Mouse (Mus musculus) heart, embryonic 14.5 days (tissue): ENCODE measurements around the gene Syde2. TPM values are rescaled to one million over a fixed set of nuclear protein-coding genes. Genes with fewer than 3 reads are reported as not detected.

Source experiments
- ATAC-seq: fragments of 200-750 bp; cut with Nextera tagmentation; 2 replicates; pipeline ENCODE4 v1.8.0; 2017; ENCODE audit warnings: low read depth, moderate TSS enrichment; ENCODE audit not compliant: insufficient number of reproducible peaks, insufficient read depth, low FRiP score
- H3K27ac ChIP-seq, 2 experiments: fragments of 200-500 bp in 1 of 2; fragments of 300-500 bp in 1 of 2; sonication (generic) in 1 of 2; replicated peaks in 1 of 2; 2 replicates each; pipeline ENCODE4 v1.5.1; 2012 to 2014; ENCODE audit warnings: low read depth in 2 of 2, low read length in 2 of 2, control low read depth in 1 of 2, mild to moderate bottlenecking in 1 of 2, mixed read lengths in 1 of 2; ENCODE audit not compliant: control insufficient read depth in 1 of 2, insufficient read depth in 1 of 2
- H3K27me3 ChIP-seq: fragments of 300-500 bp; sonication (generic); 2 replicates; pipeline ENCODE4 v1.6.1; 2014; ENCODE audit warnings: mild to moderate bottlenecking, low read length, control low read depth; ENCODE audit not compliant: control insufficient read depth, insufficient read depth
- H3K36me3 ChIP-seq: fragments of 300-500 bp; sonication (generic); 2 replicates; pipeline ENCODE4 v1.6.1; 2014; ENCODE audit warnings: mild to moderate bottlenecking, control low read depth, low read length, mixed read lengths; ENCODE audit not compliant: control insufficient read depth, insufficient read depth
- H3K4me1 ChIP-seq, 2 experiments: fragments of 200-500 bp in 1 of 2; fragments of 300-500 bp in 1 of 2; sonication (generic) in 1 of 2; 2 replicates each; pipeline ENCODE4 v1.6.1; 2012 to 2014; ENCODE audit warnings: low read length in 2 of 2, control low read depth in 1 of 2, mixed read lengths in 1 of 2; ENCODE audit not compliant: control insufficient read depth in 2 of 2, insufficient read depth in 2 of 2
- H3K4me2 ChIP-seq: fragments of 300-500 bp; sonication (generic); 2 replicates; pipeline ENCODE4 v1.6.1; 2014; ENCODE audit warnings: mild to moderate bottlenecking, low read length
- H3K4me3 ChIP-seq, 2 experiments: fragments of 200-500 bp in 1 of 2; fragments of 300-500 bp in 1 of 2; sonication (generic) in 1 of 2; 2 replicates each; pipeline ENCODE4 v1.5.1; 2012 to 2014; ENCODE audit warnings: low read length in 2 of 2, mild to moderate bottlenecking in 2 of 2, control low read depth in 1 of 2, low read depth in 1 of 2, moderate library complexity in 1 of 2; ENCODE audit not compliant: control insufficient read depth in 1 of 2, insufficient read depth in 1 of 2
- H3K9ac ChIP-seq: fragments of 300-500 bp; sonication (generic); 2 replicates; pipeline ENCODE4 v1.6.1; 2014; ENCODE audit warnings: mild to moderate bottlenecking, low read length
- H3K9me3 ChIP-seq: fragments of 300-500 bp; sonication (generic); 2 replicates; pipeline ENCODE4 v1.6.1; 2016; ENCODE audit warnings: low read length, control low read depth; ENCODE audit not compliant: control insufficient read depth
- WGBS: fragments of 180-500 bp; shearing (Covaris S2); extraction: QIAGEN DNeasy Blood & Tissue Kit; methylation state at CpG from one replicate; pipeline ENCODE4 v1.1.7; 2014; 5-methylcytosine and 5-hydroxymethylcytosine counted together
- polyA plus RNA-seq: library from polyadenylated mRNA; unstranded; fragments of >200 nt; fragmentation: Nextera tagmentation; extraction: Ambion mirVana; gene quantifications from 2 replicates; pipeline ENCODE4 v1.2.1, GENCODE M21; 2014

The Syde2 gene
- polyA plus RNA-seq, 1 experiment from 2014 or later = 12.7 TPM

DNA sequence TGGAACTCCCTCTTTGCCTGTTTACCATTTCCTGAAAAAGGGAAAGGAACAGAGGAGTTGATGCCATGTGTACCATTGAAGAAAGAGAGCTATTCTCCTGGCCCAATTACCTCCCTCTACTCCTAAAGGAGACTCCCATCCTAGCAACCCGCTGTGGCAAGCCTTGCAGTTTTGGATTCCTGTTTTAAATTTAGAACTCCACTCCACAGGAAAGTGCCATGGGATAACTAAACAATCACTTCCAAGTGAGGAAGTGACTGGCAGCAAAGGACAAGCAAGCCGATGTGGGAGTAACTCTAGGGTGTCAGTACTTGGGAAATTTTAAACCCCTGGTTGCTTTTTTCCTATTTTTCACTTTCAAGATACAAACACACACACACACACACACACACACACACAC lies 41.0 kb upstream of the Syde2 start:
- ATAC-seq = no peak
- H3K4me3 ChIP-seq = no peak overlapping the region
- WGBS = 11% methylated on average over 2 of the region's 2 CpGs
- H3K27me3 ChIP-seq = no peaks in the 10 kb centered on the region
- H3K4me1 ChIP-seq = peaks cover 20 to 32% of the 10 kb centered on the region in 2 experiments
- 0 out of 2 replicates have a peak overlapping the region, but pooled peaks have one; percentile 8 for H3K9ac ChIP-seq
- peaks cover 34% of the 10 kb centered on the region for H3K36me3 ChIP-seq
- H3K27ac ChIP-seq = peak overlapping the region; percentile 65 to 82
- peak overlapping the region; percentile 31 for H3K4me2 ChIP-seq
- no peaks in the 10 kb centered on the region for H3K9me3 ChIP-seq

DNA sequence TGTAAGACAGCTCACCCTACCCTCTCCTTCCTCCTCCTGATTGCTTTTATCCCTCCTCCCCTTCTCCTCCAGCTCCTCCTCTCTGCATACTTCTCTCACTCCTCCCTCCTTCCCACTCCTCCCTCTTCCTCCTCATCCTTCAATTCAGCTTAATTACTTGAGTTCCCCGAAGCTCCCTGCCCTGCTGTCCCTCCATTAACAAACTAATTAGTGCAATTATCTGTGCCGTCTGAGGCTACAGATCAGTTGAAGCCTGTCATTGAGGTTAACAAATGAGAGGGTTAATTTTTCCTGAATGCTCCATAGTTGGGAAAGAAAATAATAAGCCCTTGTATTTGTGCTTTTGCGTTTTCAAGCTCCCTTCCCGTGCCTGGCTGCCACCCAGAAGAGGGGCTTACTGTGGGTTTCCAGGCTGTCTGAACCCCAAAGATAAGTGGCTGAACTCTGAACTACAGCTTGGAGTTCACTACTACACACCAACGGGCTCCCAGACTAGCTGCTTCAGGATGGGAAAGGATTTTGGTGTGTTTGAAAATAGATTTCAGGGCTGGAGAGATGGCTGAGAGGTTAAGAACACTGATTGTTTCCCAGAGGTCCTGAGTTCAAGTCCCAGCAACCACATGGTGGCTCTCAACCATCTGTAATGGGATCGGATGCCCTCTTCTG lies 40.0 kb upstream of the Syde2 start:
- Histone ChIP-seq H3K4me2 (no peak overlapping the region), H3K4me1 (peaks cover 25 to 32% of the 10 kb centered on the region in 2 experiments), H3K9me3 (no peaks in the 10 kb centered on the region), H3K9ac (0 out of 2 replicates have a peak overlapping the region, but pooled peaks have one; percentile 11), H3K27ac (peak overlapping the region in 1 of 2 experiments; percentile 82; a peak in 2 of 4 replicates), H3K4me3 (no peak overlapping the region), H3K36me3 (peaks cover 30% of the 10 kb centered on the region), H3K27me3 (no peaks in the 10 kb centered on the region)
- no peak for ATAC-seq
- 46% methylated on average over 6 of the region's 6 CpGs for WGBS

DNA sequence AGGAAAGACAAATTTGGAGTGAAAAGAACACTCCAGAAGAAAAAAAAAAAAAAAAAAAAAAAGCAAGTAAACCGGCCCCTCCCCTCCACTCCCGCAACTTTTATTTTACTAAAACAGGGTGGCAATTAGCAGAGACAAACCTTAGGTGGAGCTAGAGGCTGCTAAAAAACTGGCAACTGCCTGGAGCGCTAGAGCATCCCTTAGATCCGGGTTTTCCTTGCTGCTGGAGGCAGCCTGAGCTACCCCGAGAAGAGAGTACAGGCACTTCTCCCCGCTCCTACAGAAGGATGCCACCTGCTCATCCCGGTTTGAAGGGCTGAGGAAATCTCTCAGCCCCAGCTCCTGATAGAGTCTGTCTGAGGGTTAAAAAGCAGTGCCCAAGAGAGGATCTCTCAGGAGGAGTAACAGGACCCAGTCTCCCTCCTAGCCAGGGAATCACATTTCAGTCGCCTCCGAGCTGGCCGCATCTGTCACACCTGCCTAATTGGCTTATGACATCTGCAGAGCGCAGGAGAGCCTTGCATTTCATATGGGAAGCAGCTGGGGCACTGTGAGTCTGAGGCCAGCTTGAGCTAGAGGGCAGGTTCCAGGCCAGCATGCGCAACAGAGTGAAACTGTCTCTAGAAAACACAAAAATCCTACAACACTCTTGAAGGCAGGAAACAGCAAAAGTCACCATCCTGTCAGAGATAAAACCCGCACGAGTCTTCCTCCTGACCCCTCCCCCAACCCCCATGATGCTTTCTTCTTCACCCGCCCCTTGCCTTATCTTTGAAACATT lies 37.4 kb upstream of the Syde2 start:
- H3K4me2 ChIP-seq = peak overlapping the region; percentile 58
- ATAC-seq = peak; percentile 55
- H3K9ac ChIP-seq = peak overlapping the region; percentile 57
- peak overlapping the region; percentile 5 to 22; a peak in 2 of 4 replicates for H3K4me3 ChIP-seq
- H3K27ac ChIP-seq = peak overlapping the region in 1 of 2 experiments; percentile 58; a peak in 1 of 4 replicates
- no peaks in the 10 kb centered on the region for H3K9me3 ChIP-seq
- peaks cover 25 to 39% of the 10 kb centered on the region in 2 experiments for H3K4me1 ChIP-seq
- WGBS = 8% methylated on average over 15 of the region's 15 CpGs
- peaks cover 4% of the 10 kb centered on the region for H3K36me3 ChIP-seq
- no peaks in the 10 kb centered on the region for H3K27me3 ChIP-seq

DNA sequence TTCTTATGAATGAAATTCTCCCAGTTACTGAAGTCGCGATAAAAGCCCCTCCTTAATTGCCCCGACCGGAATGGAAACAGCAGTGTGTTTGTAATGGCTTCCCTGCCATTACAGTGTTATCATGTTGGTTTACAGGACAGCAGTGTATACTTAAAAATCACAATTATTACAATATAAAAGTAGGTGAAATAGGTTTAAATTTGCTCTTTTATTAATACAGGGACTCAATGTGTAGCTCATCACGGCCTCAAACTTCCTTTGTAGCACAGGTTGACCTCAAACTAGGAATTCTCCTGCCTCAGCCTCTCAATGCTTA lies 36.9 kb upstream of the Syde2 start:
- H3K9me3 ChIP-seq = no peaks in the 10 kb centered on the region
- no peak overlapping the region for H3K27ac ChIP-seq
- H3K9ac ChIP-seq = no peak overlapping the region
- WGBS = 34% methylated on average over 5 of the region's 5 CpGs
- peak overlapping the region; percentile 58 for H3K4me2 ChIP-seq
- ATAC-seq = no peak
- no peaks in the 10 kb centered on the region for H3K27me3 ChIP-seq
- peaks cover 25 to 38% of the 10 kb centered on the region in 2 experiments for H3K4me1 ChIP-seq
- H3K4me3 ChIP-seq = no peak overlapping the region
- H3K36me3 ChIP-seq = no peaks in the 10 kb centered on the region

DNA sequence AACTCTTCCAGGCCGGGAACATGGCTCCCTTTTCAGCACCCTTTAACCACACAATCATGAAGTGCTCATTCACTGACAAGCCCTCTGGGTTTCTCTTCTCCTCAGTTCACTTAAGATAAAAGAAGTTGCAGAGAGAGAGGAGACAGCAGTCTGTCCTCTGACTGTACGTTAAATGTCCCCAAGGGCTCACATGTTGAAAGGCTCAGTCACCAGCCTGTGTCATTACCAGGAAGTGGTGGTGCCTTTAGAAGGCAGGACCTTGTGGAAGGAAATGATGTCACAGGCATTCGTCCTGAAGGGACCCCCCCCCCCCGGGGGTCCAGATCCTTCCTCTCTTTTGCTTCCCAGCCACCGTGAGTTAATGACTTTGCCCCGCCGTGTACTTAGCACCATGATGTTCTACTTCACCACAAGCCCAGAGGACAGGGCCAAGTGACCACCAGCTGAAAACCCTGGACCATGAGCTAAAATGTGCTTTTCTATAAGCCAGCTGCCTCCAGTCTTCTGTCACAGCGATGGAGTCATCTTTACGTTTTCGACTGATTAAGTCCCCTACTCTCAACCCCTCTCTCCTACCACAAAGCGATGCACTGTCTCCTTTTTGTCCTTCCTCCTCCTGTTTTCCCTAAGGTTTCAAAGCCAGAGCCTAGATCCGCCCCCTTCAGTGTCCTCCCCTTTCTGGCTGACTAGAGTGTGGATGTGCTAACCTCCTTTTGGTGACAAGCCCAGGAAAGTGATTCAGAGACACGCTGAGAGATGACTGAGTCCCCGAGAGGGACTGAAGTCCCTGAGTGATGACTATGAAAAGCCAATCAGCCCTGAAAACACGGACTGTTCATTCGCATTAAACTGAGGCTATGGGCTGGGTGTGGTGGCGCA lies 36.1 kb upstream of the Syde2 start:
- H3K36me3 ChIP-seq = no peaks in the 10 kb centered on the region
- 49% methylated on average over 17 of the region's 17 CpGs for WGBS
- H3K9me3 ChIP-seq = no peaks in the 10 kb centered on the region
- peak overlapping the region in 1 of 2 experiments; percentile 3; a peak in 1 of 4 replicates for H3K27ac ChIP-seq
- peaks cover 19 to 31% of the 10 kb centered on the region in 2 experiments for H3K4me1 ChIP-seq
- ATAC-seq = no peak
- no peak overlapping the region for H3K9ac ChIP-seq
- H3K27me3 ChIP-seq = no peaks in the 10 kb centered on the region
- H3K4me2 ChIP-seq = no peak overlapping the region
- no peak overlapping the region for H3K4me3 ChIP-seq

DNA sequence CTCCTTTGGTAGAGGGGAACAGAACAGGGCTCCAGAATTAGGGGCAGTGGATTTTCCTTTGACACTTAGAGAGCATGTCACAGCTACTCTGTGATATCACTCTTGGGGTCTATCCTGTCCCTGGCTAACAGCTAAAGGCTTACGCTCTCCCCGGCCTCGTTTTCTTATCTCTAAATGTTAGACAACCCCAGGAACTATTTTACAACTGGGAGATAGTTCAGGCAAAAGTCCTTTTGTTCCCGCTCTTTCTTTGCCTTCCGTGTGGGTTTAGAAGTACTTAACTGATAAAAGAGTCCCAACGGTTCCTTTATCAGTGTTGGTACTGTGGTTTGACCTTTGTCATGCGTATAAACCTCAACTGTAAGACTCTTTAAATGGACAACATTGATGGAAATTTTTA lies 34.7 kb upstream of the Syde2 start:
- 4% methylated on average over 7 of the region's 7 CpGs for WGBS
- peaks cover 16 to 21% of the 10 kb centered on the region in 2 experiments for H3K4me1 ChIP-seq
- H3K9ac ChIP-seq = no peak overlapping the region
- H3K27me3 ChIP-seq = no peaks in the 10 kb centered on the region
- ATAC-seq = no peak
- H3K4me2 ChIP-seq = no peak overlapping the region
- H3K36me3 ChIP-seq = no peaks in the 10 kb centered on the region
- peak overlapping the region in 1 of 2 experiments; percentile 48; a peak in 1 of 4 replicates for H3K27ac ChIP-seq
- no peak overlapping the region for H3K4me3 ChIP-seq
- H3K9me3 ChIP-seq = peaks cover 4% of the 10 kb centered on the region; the same call in 1 of the 2 replicates

DNA sequence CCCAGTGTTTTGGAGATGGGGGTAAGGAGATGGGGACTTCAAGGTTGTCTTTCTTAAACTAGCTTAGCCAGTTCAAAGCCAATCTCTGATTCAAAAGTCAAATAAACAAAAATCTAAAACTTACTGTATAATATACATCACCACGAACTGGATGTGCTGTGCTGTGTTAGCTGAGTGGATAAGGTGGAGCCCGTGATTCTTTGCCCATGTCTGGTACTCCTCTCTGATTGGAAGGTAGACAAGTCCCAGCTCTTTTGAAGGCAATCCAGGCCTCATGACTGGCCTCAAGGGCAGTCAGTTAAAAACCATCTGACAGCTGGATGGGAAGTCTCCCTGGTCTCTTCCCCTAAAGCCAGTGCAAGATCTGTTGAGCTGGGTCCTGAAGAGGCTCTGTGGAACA lies 34.3 kb upstream of the Syde2 start:
- no peak for ATAC-seq
- no peaks in the 10 kb centered on the region for H3K36me3 ChIP-seq
- peaks cover 4% of the 10 kb centered on the region; the same call in 1 of the 2 replicates for H3K9me3 ChIP-seq

More for the DNA sequence above, 34.3 kb upstream of the Syde2 start:
- Histone ChIP-seq H3K27ac (no peak overlapping the region), H3K27me3 (no peaks in the 10 kb centered on the region), H3K9ac (no peak overlapping the region), H3K4me2 (no peak overlapping the region), H3K4me1 (peaks cover 16 to 21% of the 10 kb centered on the region in 2 experiments), H3K4me3 (no peak overlapping the region)
- WGBS = 80% methylated on average over 2 of the region's 2 CpGs
